Mouse (Mus musculus) cerebellum, adult 9-10 months (tissue): ENCODE measurements around the gene Slc22a2.
A peak's percentile ranks its signal among the peaks of the same experiment; 100 is the strongest.
"Not testable (repeated sequence)": the region's sequence is repeated elsewhere in the genome, so short reads cannot be mapped to it uniquely, and the experiment has no call there.

ENCODE experiments used
- DNase-seq: peaks from one replicate; pipeline ENCODE4 v3.0.0; 2022

Slc22a2 gene

DNA sequence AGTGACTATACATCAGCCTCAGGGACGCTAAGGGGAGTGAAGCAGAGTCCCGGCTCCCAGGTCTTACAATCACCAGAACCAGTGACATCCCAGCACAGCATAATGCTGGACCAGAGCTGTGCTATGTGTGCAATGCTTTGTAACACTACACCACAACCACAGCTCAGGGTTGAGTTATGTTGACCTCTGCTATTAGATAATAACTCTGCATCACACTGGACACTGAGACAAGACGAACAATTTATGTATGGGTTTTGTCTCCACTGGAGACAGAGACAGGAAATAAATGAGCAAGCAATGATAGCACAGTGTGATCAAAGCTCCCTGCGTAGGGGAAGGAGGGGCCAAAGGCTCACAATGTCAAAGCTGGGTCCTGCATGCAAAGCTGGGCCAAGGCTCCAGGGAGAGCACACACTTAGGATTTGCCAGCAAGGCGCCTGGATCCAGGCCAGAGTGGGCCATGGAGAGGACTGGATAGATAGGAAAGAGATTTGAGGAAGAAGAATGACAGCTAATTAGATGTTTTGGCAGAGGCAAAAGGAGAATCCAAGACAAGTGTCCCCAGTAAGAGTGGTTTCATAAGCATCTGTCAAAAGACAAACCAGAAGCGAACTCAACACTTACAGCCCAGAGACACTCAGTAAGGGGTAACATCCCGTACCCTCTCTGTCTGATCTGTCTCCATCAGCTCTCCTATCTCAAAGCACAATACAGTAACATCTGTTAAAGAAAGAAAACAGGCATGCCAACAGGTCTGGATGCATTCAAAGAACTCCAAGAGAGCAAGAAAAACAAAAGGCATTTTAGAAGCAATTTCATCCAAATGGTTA is 48.1 kb downstream of the Slc22a2 start:
- no peak for DNase-seq

GRCm38 (mm10) chr17:12634814-12635213 is 50.9 kb downstream of the Slc22a2 start:
- DNase-seq, result no peak

GRCm38 (mm10) chr17:12639585-12639984 is 55.7 kb downstream of the Slc22a2 start:
- DNase-seq, result no peak

- DNase-seq, result no peak
Observed at GRCm38 (mm10) chr17:12641087-12641486, 57.2 kb downstream of the Slc22a2 start.

DNA sequence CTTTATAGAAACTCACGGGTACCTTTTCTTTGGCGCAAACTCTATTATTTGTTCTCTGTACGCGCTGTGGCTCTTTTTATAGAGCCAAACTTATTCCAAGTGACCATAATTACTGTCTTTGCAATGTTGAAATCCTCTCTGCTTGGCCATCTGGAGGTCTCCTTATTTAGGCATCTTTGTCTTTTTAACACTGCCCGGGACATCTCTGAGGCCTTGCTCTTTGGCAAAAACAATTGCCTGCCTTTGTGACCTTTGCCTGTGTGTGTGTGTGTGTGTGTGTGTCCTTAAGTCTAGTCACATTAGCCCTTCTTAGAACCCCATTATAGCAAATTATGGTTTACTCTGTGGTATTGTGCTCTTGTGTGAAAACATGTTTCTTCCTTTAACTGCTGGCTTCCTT is 61.5 kb downstream of the Slc22a2 start:
- no peak for DNase-seq

DNA sequence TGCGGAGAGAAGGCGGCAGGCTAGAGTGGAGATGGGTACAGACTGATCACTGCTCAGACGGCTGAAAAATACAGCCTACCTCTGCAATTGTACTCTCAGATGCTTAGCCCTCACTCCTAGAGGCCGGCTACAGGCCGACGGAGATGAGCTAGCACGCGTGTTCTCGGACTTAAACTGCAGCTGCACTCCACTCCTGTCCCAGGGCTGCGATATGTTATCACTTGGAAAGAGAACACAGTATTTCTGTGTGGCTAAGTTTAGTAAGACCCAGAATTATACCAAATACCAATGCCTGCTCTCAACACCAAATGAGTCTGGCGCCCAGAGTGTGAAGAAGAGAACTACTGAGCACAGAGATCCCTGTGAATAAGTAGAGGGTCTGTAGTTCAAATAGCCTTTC is 68.7 kb downstream of the Slc22a2 start:
- DNase-seq, result no peak

GRCm38 (mm10) chr17:12654061-12654460 is 70.1 kb downstream of the Slc22a2 start:
- no peak for DNase-seq

DNA sequence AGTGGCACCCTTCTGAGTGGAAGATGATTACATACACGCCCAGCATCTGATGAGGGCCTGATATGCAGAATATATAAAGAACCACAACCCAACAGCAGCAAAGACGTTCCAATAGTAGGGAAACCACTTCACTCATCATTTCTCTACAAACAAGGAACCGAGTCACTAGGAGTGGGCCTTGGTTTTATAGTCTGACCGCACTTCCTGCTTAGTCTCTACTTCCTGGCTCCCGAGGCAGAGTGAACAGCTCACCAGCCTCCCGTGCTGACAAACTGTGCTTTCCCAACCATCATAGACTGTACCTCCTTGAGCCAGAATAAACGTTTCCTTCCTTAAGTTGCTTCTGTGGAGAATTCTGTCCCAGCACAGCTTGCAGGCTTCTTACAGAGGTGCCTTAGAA is 71.9 kb downstream of the Slc22a2 start:
- no peak for DNase-seq

DNA sequence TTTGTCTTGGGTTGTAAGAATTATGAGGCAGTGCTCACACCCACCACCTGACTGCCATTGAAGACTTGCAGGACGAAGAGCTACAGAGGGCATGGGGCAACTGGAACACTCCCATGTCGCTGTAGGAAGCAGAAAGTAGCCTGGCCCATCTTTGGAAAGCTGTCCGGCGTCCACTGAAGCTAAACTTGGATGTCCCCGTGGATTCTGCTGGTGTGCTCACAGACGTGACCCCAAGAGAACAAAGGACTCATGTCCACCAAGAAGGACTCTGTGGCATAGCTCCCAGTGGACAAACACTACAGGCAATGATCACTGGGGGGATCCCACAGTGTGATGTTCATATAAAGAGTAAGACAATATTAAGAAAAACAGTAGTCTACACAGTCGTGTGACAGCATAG is 74.9 kb downstream of the Slc22a2 start:
- DNase-seq, result no peak

DNA sequence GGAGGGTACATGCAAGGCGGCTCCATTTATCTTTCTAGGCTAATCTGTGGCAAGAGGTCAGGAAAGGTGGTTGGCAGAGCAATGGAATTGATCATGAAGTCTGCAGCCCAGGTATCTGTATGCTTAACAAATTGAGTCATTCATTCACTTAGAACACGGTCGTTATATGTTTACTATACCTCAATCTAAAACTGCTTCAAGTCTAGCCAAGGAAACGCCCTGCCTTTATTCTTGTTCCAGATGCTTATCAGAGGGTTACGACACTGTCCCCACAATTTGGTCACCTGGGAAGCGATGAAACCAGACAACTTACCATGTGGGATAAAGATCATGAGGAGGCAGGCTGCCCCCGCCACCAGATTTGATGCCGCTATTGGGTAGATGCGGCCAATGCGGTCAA is 75.3 kb downstream of the Slc22a2 start:
- no peak for DNase-seq

GRCm38 (mm10) chr17:12660572-12661260 is 76.8 kb downstream of the Slc22a2 start:
- DNase-seq, result peak; percentile 70

DNA sequence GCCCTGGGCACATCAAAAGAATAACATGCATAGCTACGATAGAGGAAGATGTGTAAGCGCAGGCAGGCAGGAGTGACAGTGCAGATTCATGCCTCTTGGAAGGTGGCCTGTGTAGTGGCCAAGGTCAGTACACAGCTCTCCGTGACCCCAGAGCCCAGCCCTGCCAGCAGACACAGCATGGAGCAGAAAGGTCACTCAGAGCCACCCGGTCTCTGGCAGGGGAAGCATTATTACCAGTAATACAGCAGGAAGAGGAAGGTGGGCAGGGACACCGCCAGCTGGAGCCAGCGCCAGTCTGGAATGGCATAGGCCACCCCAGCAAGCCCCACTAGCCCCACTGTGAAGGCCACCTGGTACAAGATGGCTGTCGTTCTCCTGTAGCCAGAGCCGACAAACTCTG is 80.2 kb downstream of the Slc22a2 start:
- peak; percentile 74 for DNase-seq

DNA sequence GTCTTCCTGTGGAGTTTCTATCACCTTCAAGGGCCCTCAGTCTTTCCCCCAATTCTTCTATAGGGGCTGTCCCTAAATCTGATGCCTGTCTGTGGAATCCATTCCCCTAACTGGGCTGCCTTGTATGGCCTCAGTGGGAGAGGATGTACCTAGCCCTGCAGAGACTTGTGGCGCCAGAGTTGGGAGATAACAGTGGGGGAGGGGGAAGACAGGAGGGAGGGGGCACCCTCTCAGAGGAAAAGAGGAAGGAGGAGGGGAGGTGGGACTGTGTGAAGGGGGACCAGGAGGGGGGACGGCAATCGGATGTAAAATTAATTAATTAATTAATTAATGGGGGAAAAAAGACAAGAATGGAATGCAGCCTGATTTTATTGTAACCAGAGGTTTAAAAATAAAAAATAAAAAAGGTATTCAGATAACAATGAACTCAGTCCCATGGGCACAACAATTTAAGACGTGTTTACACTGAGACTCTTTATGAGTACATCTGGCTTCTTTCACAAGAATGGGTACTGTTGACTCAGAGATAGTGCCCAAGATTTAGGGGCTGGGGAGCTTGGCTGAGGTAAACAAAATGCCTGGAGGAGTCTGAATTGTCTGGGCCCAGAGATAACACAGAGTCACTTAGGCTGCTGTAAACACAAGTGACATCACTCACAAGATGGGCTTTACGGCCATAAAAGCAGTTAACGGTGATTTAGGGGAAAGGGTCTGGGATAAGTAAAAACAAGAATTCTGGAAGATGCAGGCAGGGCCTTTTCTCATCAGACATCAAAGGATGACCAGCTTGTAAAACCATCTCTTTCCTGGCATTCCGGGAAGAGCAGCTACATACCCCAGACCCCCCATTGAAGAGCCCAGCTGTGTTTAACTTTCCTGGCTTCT is 84.8 kb downstream of the Slc22a2 start:
- DNase-seq, result no peak

DNA sequence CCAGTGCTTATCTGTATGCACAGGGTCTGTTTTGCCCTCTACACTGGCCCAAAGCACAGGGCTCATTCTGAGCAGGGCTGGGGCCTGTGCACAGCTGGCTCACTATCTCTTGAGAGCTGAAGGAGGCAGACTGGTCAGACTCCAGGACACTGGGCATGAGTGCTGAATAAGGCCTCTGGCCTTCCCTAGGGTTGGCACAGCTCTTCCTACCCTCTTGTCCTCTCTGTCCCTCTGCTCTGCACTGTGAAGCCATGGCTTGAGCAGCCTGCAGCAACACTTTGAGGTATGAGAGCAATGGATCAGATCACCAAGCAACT is 85.4 kb downstream of the Slc22a2 start:
- no peak for DNase-seq

DNA sequence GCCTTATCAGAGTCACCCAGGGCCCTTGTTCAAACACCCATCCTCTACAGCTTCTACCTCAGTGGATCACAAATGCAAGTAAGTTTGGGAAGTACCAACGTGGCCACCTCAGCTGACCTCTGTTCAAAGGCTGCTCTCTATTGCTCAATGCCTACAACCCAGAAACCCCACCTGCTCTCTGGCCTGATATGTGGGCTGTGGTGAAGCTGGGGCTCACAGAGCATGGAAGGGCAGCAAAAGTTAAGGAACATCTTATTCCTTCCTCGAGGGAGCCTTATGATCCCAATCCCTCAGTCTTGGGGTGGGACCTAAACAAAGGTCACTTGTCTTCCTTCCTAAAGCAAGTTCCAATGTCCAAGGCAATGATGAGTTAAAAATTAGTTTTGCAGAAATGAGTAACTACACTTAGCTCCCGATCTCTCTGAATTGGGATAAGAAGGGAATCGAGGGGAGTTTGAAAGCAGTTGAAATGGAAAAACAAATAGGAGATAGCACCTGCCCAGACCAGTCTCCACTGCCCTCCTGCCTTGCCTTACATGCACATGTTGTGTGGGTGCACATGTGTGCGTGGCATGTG is 87.2 kb downstream of the Slc22a2 start:
- DNase-seq, result no peak

DNA sequence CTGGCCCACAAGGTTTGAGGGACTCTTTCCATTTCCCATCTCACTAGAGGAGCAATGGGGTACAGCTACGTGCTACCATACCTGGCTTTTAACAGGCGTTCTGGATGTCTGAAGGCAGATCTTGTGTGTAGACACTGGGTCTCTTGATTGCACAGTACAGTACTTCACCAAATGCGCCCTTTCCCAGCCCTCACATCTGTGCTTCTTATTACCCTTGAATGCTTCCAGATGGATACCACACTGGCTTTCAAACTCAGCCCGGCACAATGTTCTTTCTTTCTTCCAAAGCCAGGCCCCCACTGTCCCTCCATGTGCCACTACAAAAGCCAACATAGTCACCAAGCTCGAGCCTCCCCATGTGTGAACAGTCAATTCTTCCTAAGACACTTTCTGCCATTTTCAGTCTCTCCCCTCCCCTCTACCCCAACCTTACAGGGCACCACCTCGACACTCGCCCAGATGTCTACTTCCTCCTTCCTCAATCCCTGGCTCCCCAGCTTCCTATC is 88.4 kb downstream of the Slc22a2 start:
- no peak for DNase-seq

DNA sequence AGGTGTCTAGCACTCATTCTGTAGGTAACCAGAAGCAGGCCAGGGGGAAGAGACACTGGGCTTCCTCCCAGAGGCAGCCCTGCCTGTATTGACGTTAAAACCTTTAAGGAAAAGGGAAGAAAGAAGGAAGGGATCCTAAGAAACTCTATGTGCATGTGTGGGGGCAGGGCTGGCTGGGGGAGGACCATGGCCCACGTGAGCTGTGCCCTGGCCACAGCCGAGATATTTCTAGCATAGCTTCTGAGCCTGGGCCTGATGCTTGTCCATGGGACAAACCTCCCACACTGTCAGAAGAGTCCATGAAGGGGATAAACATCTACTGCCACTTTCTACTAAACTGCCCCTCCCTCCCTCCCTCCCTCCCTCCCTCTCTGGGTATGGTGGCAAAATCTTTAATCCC is 89.9 kb downstream of the Slc22a2 start:
- no peak for DNase-seq

DNA sequence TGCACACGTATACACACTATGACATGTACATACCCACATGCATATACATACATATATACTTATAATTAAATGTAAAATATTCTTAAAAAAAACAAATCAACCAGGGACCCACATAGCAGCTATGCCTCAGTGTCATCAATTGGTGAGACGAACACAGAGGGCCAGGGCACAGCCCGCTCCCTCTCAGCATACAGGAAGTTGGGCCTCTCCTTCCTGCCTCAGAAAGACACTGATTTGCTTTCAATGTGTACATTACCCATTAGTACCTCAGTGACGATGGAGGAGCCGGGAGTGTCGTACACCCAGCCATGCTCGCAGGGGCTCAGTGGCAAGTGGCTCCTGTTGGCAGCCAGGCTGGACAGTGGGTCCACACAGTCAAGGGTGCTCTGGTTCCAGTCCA is 91.0 kb downstream of the Slc22a2 start:
- DNase-seq, result not testable (repeated sequence)

DNA sequence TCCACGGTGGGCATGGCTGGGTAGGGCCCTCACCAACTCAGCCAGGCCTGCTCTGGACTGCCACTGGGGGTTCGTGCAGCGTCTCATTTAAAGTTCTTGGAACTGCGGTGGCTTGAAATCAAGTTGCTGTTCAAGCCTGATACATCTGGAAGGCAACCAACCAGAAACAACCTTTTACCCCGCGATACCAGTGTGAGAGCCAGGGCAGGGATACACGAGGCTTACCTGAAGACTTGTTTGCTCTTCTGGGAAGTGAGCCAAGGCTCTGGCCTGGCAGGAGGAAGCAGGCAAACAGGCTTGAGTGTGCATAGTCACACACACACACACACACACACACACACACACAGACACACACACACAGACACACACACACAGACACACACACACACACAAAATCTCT is 91.7 kb downstream of the Slc22a2 start, which contains the start of gene Slc22a1:
Slc22a1 (minus strand) TSS at position 184 of the 400 bp plus-strand sequence.
- no peak for DNase-seq

DNA sequence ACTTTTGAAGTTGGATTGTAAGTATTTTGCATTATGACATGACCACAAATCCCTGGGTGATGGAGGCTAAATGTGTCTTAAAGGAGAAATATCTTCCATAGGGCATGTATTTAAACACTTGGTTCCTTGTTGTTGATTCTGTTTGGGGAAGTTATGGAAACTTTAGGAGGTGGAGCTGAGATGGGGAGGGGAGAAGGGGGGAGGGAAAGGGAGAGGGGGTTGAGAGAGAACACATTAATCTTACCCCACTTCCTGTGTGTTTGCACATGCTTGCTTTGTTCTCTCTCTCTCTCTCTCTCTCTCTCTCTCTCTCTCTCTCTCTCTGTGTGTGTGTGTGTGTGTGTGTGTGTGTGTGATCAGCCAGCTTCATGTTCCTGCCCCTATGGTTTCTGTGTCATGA is 93.2 kb downstream of the Slc22a2 start:
- no peak for DNase-seq
